Mouse (Mus musculus) myocyte (in vitro differentiated cells): ENCODE results near the gene Gpr108. TPM values are rescaled to one million over a fixed set of nuclear protein-coding genes. Genes with fewer than 3 reads are reported as not detected.

Experiments
- H3K27me3 ChIP-seq: one replicate; pipeline ENCODE4 v1.6.1; 2011; ENCODE audit not compliant: control insufficient read depth, insufficient read depth, insufficient read length
- H3K36me3 ChIP-seq: one replicate; pipeline ENCODE4 v1.6.1; 2011; ENCODE audit not compliant: control insufficient read depth, insufficient read depth
- H3K4me2 ChIP-seq: one replicate; pipeline ENCODE4 v1.6.1; 2011; ENCODE audit warnings: low read depth, control low read depth
- H3K4me3 ChIP-seq: one replicate; pipeline ENCODE4 v1.5.1; 2011; ENCODE audit warnings: mild to moderate bottlenecking, control low read depth, moderate library complexity
- H3K79me2 ChIP-seq: one replicate; pipeline ENCODE4 v1.6.1; 2011; ENCODE audit not compliant: control insufficient read depth, insufficient read depth
- H3ac ChIP-seq: one replicate; pipeline ENCODE4 v1.6.1; 2011; ENCODE audit not compliant: control insufficient read depth, insufficient read length
- CEBPB ChIP-seq: IDR thresholded peaks from 2 replicates; pipeline ENCODE4 v1.6.1; 2011; ENCODE audit warnings: mild to moderate bottlenecking, moderate library complexity; ENCODE audit not compliant: poor library complexity, insufficient read depth, severe bottlenecking
- E2F4 ChIP-seq: IDR thresholded peaks from one replicate; pipeline ENCODE4 v1.6.1; 2011; ENCODE audit warnings: mild to moderate bottlenecking, control low read depth, moderate library complexity; ENCODE audit not compliant: insufficient read depth
- MAX ChIP-seq: IDR thresholded peaks from one replicate; pipeline ENCODE4 v1.6.1; 2011; ENCODE audit warnings: low read depth, mild to moderate bottlenecking, control low read depth
- MYOD1 ChIP-seq, 3 experiments: IDR thresholded peaks; one replicate each; pipeline ENCODE4 v1.6.1; 2011; ENCODE audit warnings: control low read depth in 2 of 3, low read depth in 2 of 3, mild to moderate bottlenecking in 2 of 3, moderate library complexity in 1 of 3; ENCODE audit not compliant: insufficient read length in 2 of 3, control insufficient read depth in 1 of 3
- MYOG ChIP-seq, 3 experiments: IDR thresholded peaks; one replicate each; pipeline ENCODE4 v1.6.1; 2011; ENCODE audit warnings: control low read depth in 2 of 3, low read depth in 2 of 3, mild to moderate bottlenecking in 2 of 3; ENCODE audit not compliant: insufficient read length in 2 of 3, control insufficient read depth in 1 of 3, insufficient read depth in 1 of 3
- POLR2A ChIP-seq: IDR thresholded peaks from one replicate; pipeline ENCODE4 v1.6.1; 2011; ENCODE audit warnings: low read depth, mild to moderate bottlenecking, control low read depth, moderate library complexity; ENCODE audit not compliant: insufficient read length
- POLR2AphosphoS2 ChIP-seq: IDR thresholded peaks from one replicate; pipeline ENCODE4 v1.6.1; 2011; ENCODE audit warnings: low read depth, control low read depth; ENCODE audit not compliant: insufficient read length
- REST ChIP-seq: IDR thresholded peaks from one replicate; pipeline ENCODE4 v1.6.1; 2011; ENCODE audit warnings: mild to moderate bottlenecking, control low read depth, moderate library complexity; ENCODE audit not compliant: insufficient read depth, insufficient read length
- SRF ChIP-seq: IDR thresholded peaks from one replicate; pipeline ENCODE4 v1.6.1; 2011; ENCODE audit warnings: low read depth; ENCODE audit not compliant: control insufficient read depth, insufficient read length
- TCF12 ChIP-seq: IDR thresholded peaks from one replicate; pipeline ENCODE4 v1.6.1; 2011; ENCODE audit warnings: mild to moderate bottlenecking, control low read depth; ENCODE audit not compliant: poor library complexity, insufficient read depth, severe bottlenecking
- TCF3 ChIP-seq: IDR thresholded peaks from one replicate; pipeline ENCODE4 v1.6.1; 2011; ENCODE audit warnings: low read depth, control low read depth; ENCODE audit not compliant: insufficient read length
- USF1 ChIP-seq: IDR thresholded peaks from one replicate; pipeline ENCODE4 v1.6.1; 2011; ENCODE audit warnings: low read depth, mild to moderate bottlenecking, control low read depth, moderate library complexity
- polyA plus RNA-seq: library from polyadenylated mRNA; unstranded; fragments of >200 nt; fragmentation: generic; extraction: Trizol; gene quantifications from one replicate; pipeline ENCODE4 v1.2.1, GENCODE M21; 2012; ENCODE audit warnings: missing spikeins

Gene Gpr108
- polyA plus RNA-seq, 1 experiment: 53.9 TPM

DNA sequence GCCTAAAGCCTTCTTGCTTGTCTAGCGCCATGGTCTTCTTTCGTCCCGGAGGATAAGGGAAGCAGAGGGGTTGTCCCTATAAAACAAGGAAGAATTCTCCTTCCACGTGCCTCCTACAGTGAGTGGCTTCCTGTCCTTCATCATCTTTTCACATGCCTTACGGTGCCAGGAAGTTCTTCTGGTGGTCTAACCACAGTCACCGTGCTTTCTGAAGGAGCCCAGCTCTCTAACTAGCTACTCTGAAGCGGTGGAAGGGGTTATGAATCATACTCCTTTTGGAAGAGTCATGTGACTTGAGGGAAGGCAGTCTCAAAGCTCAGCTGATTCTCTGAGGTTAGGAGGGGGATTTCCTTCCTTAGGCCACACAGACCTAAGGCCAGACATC lies 42.4 kb upstream of the Gpr108 start:
- H3K79me2 ChIP-seq: no peaks in the 10 kb centered on the region
- H3K27me3 ChIP-seq: no peaks in the 10 kb centered on the region
- no peaks in the 10 kb centered on the region for H3K36me3 ChIP-seq
- no peak for TF ChIP-seq E2F4
- no peak for TF ChIP-seq MAX
- TF ChIP-seq REST: no peak
- TF ChIP-seq TCF12: no peak
- TF ChIP-seq SRF: no peak
- TF ChIP-seq POLR2A: no peak
- no peak for TF ChIP-seq MYOD1 (IDR thresholded peaks at IDR 0.05; ENCODE audit: control insufficient read depth in 1 of 3, insufficient read length in 2 of 3, low read depth in 2 of 3)
- TF ChIP-seq POLR2AphosphoS2: no peak
- no peak overlapping the region for H3K4me3 ChIP-seq
- no peak overlapping the region for H3K4me2 ChIP-seq
- no peak overlapping the region for H3ac ChIP-seq

DNA sequence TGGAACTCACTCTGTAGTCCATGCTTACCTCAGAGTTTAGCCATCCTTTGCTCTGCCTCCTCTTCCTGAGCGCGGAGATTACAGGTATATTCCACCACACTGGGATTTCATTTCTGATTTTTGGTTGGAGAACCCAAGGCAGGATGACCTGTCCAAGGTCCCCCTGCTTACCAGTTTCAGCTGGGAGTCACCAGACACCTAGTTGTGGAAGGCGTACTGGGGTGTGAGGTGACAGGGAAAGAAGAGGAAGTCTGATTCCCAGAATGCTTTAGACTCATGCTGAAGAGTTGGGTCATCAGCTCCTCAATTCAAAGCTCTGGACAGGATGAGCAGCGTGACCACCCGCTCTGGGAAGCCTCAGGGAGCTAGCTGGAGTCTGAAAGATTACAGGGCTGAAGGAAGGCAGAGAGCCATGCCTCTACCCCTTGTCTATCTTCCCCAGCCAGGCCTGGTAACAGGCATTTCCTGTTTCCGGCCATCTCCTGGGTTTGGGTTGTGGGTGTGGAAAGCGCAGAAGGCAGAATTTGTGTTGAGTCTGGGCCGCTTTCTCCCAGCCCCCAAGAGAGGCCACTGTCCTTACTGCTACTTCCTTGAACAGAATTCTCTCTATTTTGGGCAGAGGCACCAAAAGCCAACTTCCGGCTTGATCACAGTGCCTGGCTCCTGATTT lies 41.9 kb upstream of the Gpr108 start:
- TF ChIP-seq MYOD1 (IDR thresholded peaks at IDR 0.05; ENCODE audit: control insufficient read depth in 1 of 3, insufficient read length in 2 of 3, low read depth in 2 of 3) (no peak), CEBPB (no peak), REST (no peak), USF1 (no peak), POLR2AphosphoS2 (no peak), MAX (no peak), MYOG (IDR thresholded peaks at IDR 0.05; ENCODE audit: control insufficient read depth in 1 of 3, insufficient read depth in 1 of 3, insufficient read length in 2 of 3, low read depth in 2 of 3) (no peak), TCF3 (no peak), TCF12 (no peak), SRF (no peak), E2F4 (no peak), POLR2A (no peak)
- no peak overlapping the region for H3ac ChIP-seq
- H3K27me3 ChIP-seq: no peaks in the 10 kb centered on the region
- no peaks in the 10 kb centered on the region for H3K36me3 ChIP-seq
- H3K79me2 ChIP-seq: no peaks in the 10 kb centered on the region
- H3K4me2 ChIP-seq: no peak overlapping the region
- no peak overlapping the region for H3K4me3 ChIP-seq

DNA sequence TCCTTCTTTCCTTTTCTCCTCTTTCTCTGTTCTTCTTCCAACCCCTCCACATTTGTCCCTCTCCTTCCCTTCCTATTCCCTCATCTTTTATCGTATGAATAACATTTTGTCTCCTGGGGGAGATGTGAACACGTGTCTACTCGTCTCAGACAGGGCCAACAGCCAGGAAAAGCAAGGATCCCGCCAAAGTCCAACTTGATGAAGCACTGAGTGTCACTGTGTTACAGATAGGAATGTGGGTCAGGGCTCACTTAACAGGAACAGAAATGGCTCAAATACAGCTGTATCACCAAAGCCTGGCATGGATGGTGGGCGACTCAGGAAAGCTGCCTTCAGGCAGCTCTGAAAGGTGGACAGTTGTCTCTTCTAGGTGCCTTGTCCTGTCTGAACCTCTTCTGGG lies 41.0 kb upstream of the Gpr108 start:
- no peak overlapping the region for H3ac ChIP-seq
- peaks cover 5% of the 10 kb centered on the region for H3K27me3 ChIP-seq
- no peaks in the 10 kb centered on the region for H3K36me3 ChIP-seq
- H3K4me3 ChIP-seq: no peak overlapping the region
- no peaks in the 10 kb centered on the region for H3K79me2 ChIP-seq
- TF ChIP-seq POLR2AphosphoS2 (no peak), MYOD1 (IDR thresholded peaks at IDR 0.05; ENCODE audit: control insufficient read depth in 1 of 3, insufficient read length in 2 of 3, low read depth in 2 of 3) (no peak), CEBPB (no peak), MAX (no peak), USF1 (no peak), SRF (no peak)
- no peak overlapping the region for H3K4me2 ChIP-seq

DNA sequence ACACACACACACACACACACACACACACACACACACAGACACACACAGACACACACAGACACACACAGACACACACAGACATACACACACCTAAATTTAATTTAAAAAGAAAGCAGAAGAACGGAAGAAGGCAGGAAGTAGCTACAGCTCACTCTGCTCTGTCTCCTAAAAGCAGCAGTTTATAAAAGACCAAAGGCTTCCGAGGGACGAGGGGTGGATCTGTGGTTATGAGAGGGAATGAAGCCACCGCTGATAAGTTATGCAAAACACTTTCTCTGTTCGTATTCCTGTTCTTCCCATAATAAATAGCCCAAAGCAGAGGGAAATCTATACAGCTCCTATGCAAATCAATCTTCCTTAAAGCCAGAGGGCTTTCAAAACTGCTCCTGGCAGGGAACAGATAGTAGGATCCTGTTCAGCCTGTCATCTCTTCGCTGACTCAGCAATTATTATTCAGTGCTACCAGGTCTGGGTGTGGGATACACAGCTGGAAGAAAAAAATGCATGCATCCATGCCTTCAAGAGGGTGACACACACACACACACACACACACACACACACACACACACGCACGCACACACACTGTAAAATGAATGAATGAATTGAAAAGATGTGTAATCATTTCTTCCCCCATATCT lies 38.6 kb upstream of the Gpr108 start:
- H3K79me2 ChIP-seq: no peaks in the 10 kb centered on the region
- H3K36me3 ChIP-seq: no peaks in the 10 kb centered on the region
- no peak overlapping the region for H3ac ChIP-seq
- H3K4me3 ChIP-seq: no peak overlapping the region
- no peak overlapping the region for H3K4me2 ChIP-seq
- peaks cover 21% of the 10 kb centered on the region for H3K27me3 ChIP-seq
- no peak for TF ChIP-seq REST
- no peak for TF ChIP-seq MYOD1 (IDR thresholded peaks at IDR 0.05; ENCODE audit: control insufficient read depth in 1 of 3, insufficient read length in 2 of 3, low read depth in 2 of 3)
- no peak for TF ChIP-seq POLR2A
- TF ChIP-seq TCF12: no peak
- no peak for TF ChIP-seq SRF
- no peak for TF ChIP-seq POLR2AphosphoS2
- no peak for TF ChIP-seq TCF3

DNA sequence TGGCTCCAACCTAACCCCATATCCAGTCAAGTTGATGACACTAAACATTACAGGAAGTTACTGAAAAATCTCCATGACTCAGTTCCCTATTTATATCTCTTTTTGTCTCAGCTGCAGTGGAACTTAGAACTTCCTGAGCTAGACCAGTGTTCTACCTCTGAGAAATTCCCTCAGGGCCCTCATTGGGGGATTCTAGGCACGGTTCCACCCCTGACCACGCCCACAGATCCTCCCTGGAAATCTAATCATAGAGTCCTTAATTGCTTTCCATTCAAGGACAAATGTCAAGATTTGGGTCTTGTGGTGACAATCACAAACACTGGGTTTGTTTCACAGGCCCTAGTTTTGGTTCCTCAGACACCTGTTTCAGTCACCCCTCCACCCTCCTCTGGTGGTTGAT lies 36.8 kb upstream of the Gpr108 start:
- Histone ChIP-seq H3K36me3 (no peaks in the 10 kb centered on the region), H3K4me3 (no peak overlapping the region), H3K79me2 (no peaks in the 10 kb centered on the region), H3K4me2 (no peak overlapping the region), H3K27me3 (peaks cover 27% of the 10 kb centered on the region), H3ac (no peak overlapping the region)
- no peak for TF ChIP-seq SRF
- no peak for TF ChIP-seq POLR2AphosphoS2
- TF ChIP-seq CEBPB: no peak
- TF ChIP-seq TCF3: no peak
- no peak for TF ChIP-seq TCF12
- TF ChIP-seq POLR2A: no peak
- TF ChIP-seq REST: no peak
- no peak for TF ChIP-seq E2F4
- TF ChIP-seq MAX: no peak
- no peak for TF ChIP-seq USF1
